In genomic region chr10:43577997-43578331, GRCm38 (mm10) we compare ENCODE assay signal across 8 mouse cellular contexts. TPM values are rescaled to one million over a fixed set of nuclear protein-coding genes. Genes with fewer than 3 reads are reported as not detected.
A peak's percentile ranks its signal among the peaks of the same experiment; 100 is the strongest.
DNase-seq lines count a peak whose midpoint lies in the region; ATAC-seq and TF ChIP-seq lines count a peak whose summit lies in the region.

Cd24a (plus strand) TSS chr10:43578284.

- H3K4me2 ChIP-seq in limb, embryonic 11.5 days (ENCODE audit: low read depth, severe bottlenecking) = peak within 1 kb of the TSS; percentile 69

- intact Hi-C loops in left cerebral cortex, postnatal 25 days (cut with DNase I) = loop anchor here (10.0 kb wide), 2 partner anchors 167 to 657 kb away; no protein-coding TSS in a partner anchor
- intact Hi-C loops in gastrocnemius, adult 2 months (cut with DNase I) = loop anchor here (5.0 kb wide), 3 partner anchors 114 to 494 kb away; partner anchors contain the start of genes Qrsl1 and Rtn4ip1

- H3K4me1 ChIP-seq in bone marrow, adult 2 months (ENCODE audit: control insufficient read depth, insufficient read depth, low read length) = peaks cover 6% of the 10 kb centered on the region; the same call in 1 of the 2 replicates
- H3K4me1 ChIP-seq in limb, embryonic 11.5 days (ENCODE audit: control insufficient read depth, insufficient read depth, low read length) = 0 out of 2 replicates have a peak, but pooled peaks cover 5% of the 10 kb centered on the region

- H3K27me3 ChIP-seq in limb, embryonic 11.5 days (ENCODE audit: control insufficient read depth, insufficient read depth, low read length) = no peaks in the 10 kb centered on the region

- under 1% methylated on average over 6 of the region's 6 CpGs for WGBS in bone marrow, adult 2 months
- WGBS in limb, embryonic 11.5 days = under 1% methylated on average over 6 of the region's 6 CpGs

- TF ChIP-seq CTCF in bone marrow, adult 2 months (IDR thresholded peaks at IDR 0.05; ENCODE audit: control insufficient read depth, insufficient read depth, low read length) = no peak
- TF ChIP-seq CTCF in gastrocnemius, adult 2 months (IDR thresholded peaks at IDR 0.05) = no peak

- no peak for TF ChIP-seq POLR2A in bone marrow, adult 2 months (IDR thresholded peaks at IDR 0.05; ENCODE audit: borderline replicate concordance, control insufficient read depth, low read depth, low read length)

- H3K9me3 ChIP-seq in limb, embryonic 11.5 days (ENCODE audit: control insufficient read depth, low read length) = no peaks in the 10 kb centered on the region

- no peak for ATAC-seq in limb, embryonic 11.5 days (ENCODE audit: insufficient number of reproducible peaks, low FRiP score, low TSS enrichment, low read depth)
- ATAC-seq in neutrophil, adult 5-6 weeks (ENCODE audit: extremely low read depth, insufficient number of reproducible peaks, low FRiP score, poor library complexity, severe bottlenecking) = no peak

- peaks cover 8% of the 10 kb centered on the region; the same call in 1 of the 2 replicates for H3K36me3 ChIP-seq in limb, embryonic 11.5 days (ENCODE audit: control insufficient read depth, insufficient read depth, low read length)

- DNase-seq in left cerebral cortex, postnatal 25 days (ENCODE audit: low spot score in 2 of 2) = no peak
- DNase-seq in left cerebral cortex, adult 9 months (ENCODE audit: low spot score in 2 of 2) = no peak
- no peak for DNase-seq in gastrocnemius, adult 2 months
- DNase-seq in limb, embryonic 11.5 days (ENCODE audit: low spot score) = no peak
- no peak for DNase-seq in right cerebral cortex, postnatal 4 days
- DNase-seq in kidney, adult 9 months = no peak

- H3K9ac ChIP-seq in limb, embryonic 11.5 days (ENCODE audit: low read length) = peak within 1 kb of the TSS; percentile 97

- H3K4me3 ChIP-seq in bone marrow, adult 2 months (replicated peaks; ENCODE audit: control insufficient read depth, low read depth, low read length) = peak within 1 kb of the TSS; percentile 86
- peak within 1 kb of the TSS; percentile 74 for H3K4me3 ChIP-seq in gastrocnemius, adult 2 months
- peak within 1 kb of the TSS; percentile 84 for H3K4me3 ChIP-seq in limb, embryonic 11.5 days (ENCODE audit: low read depth, low read length)

- peak within 1 kb of the TSS; percentile 99 for H3K27ac ChIP-seq in bone marrow, adult 2 months (ENCODE audit: control insufficient read depth, insufficient read depth, low read depth, low read length, poor library complexity)
- H3K27ac ChIP-seq in gastrocnemius, adult 2 months = peak within 1 kb of the TSS; percentile 88
- H3K27ac ChIP-seq in limb, embryonic 11.5 days (replicated peaks; ENCODE audit: low read depth, low read length) = peak within 1 kb of the TSS; percentile 99

RNA-seq across cellular contexts. Expression of gene Cd24a, which starts in this region (rescaled TPM):
- total RNA-seq in left cerebral cortex, postnatal 25 days (2021) = 10 to 100 TPM; 12.0 to 12.7 TPM
- 790 and 1,396 TPM in 2 replicates for polyA plus RNA-seq in bone marrow, adult 2 months (2011; ENCODE audit: insufficient read depth, insufficient read length, low replicate concordance, missing spikeins)
- total RNA-seq in gastrocnemius, adult 2 months (2021) = 100 to 1,000 TPM; 120 to 170 TPM
- 795 and 838 TPM in 2 replicates for polyA plus RNA-seq in limb, embryonic 11.5 days (2014; fragmentation: Nextera tagmentation; extraction: Ambion mirVana)
- total RNA-seq in neutrophil, adult 5-6 weeks (2017) = 667 and 713 TPM in 2 replicates

Comparison
In these comparisons a context has a peak if more than half of its experiments do, and no peak if none do; other contexts are left out.
1. RNA of gene Cd24a (total RNA-seq): 667 to 713 TPM in neutrophil, adult 5-6 weeks and 120 to 170 TPM in gastrocnemius, adult 2 months; 12.0 to 12.7 TPM in left cerebral cortex, postnatal 25 days; every median in the first group is over 4 times any median in the second.
2. Peak in every context shown above with its lines, with median percentiles within 50 percentile points of each other: H3K27ac ChIP-seq and H3K4me3 ChIP-seq.